Mouse (Mus musculus) right cerebral cortex, postnatal 14 days (tissue): ENCODE results near the gene Pnpla7.

Source experiments
- DNase-seq: peaks from one replicate; pipeline ENCODE4 v3.0.0; 2022

Pnpla7 gene

DNA sequence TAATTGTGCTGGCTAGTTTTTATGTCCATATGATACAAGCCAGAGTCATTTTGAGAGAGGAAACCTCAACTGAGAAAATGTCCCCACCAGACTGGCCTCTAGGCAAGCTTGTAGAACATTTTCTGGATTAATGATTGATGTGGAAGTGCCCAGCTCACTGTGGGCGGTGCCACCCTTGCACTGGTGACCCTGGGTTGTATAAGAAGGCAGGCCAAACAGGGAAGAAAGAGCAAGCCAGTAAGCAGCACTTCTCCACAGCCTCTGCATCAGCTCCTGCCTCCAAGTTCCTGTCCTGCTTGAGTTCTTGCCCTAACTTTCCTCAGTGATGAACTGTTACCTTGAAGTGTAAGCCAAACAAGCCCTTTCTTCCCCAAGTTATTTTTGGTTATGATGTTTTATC is 103.1 kb downstream of the Pnpla7 start:
- no peak for DNase-seq

DNA sequence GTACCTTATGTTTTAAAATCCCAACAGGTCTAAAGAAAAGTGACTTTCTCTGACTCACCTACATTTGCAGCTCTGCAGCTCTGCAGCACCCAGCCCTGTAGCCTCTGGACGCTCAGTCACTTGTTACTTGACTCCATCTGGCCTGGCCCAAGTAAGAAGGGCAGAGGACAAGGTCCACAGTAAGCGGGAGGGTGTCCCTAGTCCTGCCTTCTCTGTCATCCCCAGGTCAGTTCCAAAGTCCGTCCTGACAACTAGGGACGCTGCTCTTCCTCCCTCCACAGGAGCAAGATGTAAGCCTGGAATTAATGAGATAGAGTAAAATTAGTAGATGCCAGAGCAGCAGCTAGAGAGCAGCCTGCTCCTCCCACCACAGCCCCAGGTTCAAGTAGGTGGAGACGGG is 104.2 kb downstream of the Pnpla7 start, which contains the start of gene Entpd8:
Gene Entpd8 (plus strand): TSS at position 229 of the 400 bp plus-strand sequence.
- no peak for DNase-seq

DNA sequence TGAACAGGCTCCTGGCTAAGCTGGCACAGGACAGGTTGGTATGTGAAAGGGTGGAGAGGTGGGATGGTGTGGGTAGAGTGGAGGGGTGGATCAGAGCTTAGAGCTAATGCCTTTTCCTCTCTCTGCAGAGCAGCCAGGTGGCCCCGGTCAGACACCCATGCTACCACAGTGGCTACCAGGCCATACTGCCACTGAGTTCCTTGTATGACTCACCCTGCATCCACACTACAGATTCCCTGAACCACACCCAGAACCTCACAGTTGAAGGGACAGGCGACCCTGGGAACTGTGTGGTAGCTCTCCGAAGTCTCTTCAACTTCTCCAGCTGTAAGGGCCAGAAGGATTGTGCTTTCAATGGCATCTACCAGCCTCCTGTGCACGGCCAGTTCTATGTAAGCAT is 107.9 kb downstream of the Pnpla7 start:
- DNase-seq: no peak

DNA sequence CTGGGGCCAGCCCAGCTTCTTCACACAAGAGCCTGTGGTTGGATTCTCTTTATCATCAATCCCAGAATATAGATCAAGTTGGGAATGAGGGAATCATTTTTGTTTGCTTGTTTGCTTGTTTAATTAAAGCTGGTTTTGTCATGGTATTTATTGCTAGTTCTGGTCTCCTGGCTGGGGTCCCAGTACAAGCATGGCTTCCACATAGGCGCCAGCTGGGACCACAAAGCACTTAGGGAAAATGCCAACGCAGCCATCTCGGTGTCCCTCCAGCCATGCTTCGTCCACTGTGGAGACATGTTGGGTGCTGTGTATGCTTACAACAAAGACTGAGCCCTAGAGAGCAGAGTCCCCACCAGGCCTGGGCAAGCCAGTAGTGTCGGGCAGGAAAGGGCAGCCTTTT is 109.7 kb downstream of the Pnpla7 start:
- no peak for DNase-seq

DNA sequence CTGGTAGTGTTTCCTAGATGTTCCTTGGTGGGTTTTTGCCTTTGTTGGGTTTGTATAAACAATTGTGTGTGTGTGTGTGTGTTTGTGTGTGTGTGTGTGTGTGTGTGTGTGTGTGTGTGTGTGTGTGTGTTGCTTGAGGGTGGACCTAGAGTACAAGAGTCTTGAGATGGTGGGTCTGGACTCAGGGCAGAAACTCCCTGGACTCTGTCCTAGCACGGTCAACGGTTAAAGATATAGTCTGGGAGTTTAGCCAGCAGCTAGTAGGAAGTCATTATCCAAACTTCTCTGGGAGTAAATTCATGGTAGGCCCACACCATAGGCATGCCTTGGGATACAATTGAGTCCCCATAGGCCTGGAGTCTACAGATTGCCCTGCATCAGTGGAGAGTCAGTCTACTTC is 112.0 kb downstream of the Pnpla7 start:
- DNase-seq: no peak

DNA sequence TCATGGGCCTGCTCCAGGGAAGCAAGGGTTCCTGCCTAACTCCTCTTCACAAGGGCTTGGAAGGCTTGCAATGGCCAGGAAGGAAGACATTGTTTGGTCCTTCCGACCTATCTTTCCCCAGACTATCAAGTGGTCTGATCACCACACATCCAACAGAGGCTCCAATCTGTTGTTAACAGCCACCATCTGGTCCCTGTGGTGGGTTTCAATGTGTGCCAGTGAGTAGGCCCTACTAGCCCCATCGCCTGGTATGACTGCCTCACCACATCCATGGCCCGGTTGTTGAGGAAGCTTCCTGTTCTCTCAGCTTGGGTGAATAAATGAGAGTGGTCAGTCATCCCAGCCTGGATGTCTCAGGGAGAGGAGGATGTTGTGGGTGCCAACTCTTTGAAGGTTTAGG is 112.8 kb downstream of the Pnpla7 start:
- no peak for DNase-seq

DNA sequence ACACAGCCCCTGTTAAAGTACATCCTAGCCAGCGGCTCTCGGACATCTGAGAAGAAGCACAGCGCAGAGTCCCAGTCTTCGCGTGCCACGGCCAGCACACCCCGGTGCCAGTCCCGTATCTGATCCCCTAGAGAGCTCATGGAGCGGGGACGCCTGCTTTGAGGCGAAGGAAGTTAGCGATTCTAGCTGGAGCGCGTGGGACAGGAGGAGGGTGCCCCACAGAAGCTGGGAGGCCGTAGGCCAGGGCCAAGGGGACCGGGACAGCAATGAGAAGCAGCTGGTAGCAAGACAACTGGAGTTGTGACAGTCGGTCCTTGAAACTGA is 118.9 kb downstream of the Pnpla7 start:
- no peak for DNase-seq

DNA sequence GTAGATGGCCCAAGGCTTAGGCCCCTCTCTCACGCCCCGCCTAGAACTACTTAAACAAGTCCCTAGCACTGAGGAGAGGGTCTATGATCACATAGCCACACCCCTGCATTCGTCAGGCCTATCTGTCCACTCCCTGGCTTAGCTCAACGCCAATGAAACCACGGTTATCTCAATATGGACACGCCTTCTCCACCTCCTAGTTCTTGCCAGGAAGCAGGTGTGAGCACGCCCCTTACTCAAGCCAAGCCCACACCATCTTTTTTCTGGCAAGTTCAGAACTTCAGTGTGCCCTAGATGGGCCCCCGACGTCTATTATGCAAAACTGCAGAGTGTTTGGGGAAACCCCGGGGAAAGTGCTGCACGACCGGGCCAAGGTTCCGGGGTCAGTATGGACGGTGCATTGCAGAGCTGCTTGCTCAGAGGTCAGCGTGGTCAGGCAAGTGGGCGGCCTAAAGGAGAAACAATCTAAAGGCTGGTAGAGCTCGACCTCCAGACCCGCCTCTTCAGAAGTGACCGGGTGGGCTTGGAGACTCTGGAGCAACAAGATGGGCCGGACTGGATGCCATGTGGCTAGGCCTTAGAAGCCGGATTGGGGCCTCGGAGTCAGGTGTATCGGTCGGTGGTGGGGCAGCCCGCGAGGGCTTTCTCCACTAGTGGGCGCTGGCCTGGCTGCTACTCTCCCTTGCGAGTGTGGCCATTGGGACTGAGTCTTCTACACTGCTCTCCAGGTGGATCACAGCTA is 119.4 kb downstream of the Pnpla7 start, which contains the start of gene Noxa1:
Gene Noxa1 (minus strand): TSS at position 41 of the 742 bp plus-strand sequence.
- DNase-seq: no peak

DNA sequence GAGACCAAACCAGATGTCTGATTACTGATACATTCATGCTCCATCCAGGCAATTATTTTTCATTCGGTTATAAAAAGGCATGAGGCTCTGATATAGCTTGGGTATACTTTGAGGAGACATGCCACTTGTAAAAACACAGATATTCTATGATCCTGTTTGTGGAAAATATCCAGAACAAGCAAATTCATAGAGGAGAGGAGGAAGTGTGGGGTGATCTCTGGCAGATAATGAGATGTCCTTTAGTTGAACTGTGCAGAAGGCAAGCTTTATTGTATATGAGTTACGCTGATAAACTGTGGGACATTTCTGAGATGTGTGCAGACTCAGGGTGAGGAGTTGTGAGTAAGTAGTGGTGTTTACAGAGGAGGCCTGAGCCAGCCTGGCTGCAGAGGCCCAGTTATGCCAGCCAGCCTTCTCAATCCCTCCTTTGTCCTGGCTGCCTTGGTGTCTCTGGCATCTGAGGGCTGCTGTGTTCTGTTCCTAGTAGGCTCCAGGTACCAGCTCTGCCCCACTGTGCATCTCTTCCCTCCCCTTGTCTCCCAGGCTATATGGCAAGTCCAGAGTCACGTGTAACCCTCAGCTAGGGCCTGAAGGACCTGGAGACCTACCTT is 122.3 kb downstream of the Pnpla7 start:
- DNase-seq: no peak

DNA sequence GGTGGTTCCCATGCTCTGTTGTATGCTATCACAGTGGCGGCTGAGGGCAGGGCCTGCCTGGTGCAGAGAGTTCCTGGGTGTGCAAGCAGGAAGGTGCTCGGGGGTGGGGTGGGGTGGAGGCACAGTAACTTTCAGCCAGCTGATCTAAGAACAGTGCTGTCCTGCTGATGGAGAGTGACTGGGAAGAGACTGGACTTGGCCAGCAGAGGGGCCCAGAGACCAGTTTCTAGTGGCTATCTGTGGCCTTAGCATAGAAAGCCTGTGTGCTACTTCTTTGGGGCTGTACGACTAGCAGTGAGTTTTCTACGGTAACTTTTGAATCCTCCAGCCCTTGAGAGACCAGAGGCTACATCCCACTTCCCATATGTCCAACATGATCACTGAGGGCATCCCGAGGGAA is 123.1 kb downstream of the Pnpla7 start:
- peak; percentile 33 for DNase-seq

DNA sequence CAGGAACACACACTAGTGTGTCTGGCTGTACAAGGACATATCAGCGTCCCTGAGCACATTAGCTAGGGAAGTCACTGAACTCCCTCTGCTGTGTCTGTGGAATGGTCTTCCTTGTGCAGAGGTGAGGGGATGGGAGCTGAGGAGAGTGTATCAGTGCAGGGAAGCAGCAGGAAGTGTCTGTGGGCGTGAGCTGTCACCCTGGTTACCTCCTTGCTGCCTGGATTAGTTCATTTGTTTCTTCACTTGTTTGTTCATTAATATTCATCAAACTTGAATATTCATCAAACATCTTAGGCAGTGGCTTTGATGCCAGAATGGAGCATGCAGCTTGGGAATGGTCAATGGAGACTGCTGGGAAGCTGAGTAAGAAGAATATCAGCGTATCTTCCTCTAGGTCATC is 123.9 kb downstream of the Pnpla7 start:
- no peak for DNase-seq
